9 mouse cellular contexts compared by ENCODE assay signal in the genomic region with DNA sequence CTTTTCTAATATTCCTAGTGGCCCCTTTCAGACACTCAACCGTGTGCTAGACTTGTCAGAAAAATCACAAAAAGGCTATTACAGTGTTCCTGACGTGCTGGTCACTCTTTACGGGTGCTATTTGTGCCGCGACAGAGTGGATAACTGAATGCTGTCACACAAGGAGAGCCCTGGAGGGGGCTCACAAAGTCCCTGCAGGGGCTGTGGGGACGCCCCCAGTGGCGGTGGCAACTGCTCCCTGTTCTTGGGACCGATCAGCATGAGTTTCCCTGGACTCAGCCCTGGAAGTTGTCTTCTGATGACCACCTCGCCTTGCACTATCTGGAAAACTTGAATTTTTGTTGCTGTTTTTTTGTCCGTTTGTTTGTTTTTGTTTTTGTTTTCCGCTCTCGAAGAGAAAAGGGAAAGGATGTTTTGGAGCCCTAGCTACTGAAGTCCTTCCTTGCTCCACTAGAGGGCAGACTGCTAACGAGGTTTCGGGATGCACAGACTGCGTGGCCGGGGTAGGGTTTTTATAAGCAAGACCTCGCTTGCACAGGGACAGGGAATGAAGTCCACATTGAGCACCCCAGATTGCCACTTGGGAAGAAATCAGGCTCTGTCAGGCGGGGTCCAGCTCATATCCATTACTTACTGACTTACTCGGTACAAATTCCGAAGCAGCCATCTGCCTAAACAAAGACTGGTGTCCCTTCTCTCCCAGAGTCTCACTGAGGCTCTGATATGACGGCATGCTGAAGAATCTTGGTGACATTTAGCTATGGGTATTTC.
DNase-seq lines count a peak whose midpoint lies in the region; ATAC-seq and TF ChIP-seq lines count a peak whose summit lies in the region.
"Had no signal": no experiment of that assay in that cellular context is flagged by ENCODE, and none has a peak within 500 bp of the region (broad histone marks: within the 10 kb centered on the region; RNA-seq: fewer than 3 reads in every experiment).

No protein-coding gene starts in this region.

- peak; percentile 72 for DNase-seq in ES-CJ7 (ENCODE audit: low read depth, low spot score)
- DNase-seq in forebrain, embryonic 11.5 days (ENCODE audit: low spot score): peak; percentile 84
- peak; percentile 84 to 85 for DNase-seq in heart, postnatal 10 days
- peak; percentile 82 to 86 for DNase-seq in kidney, postnatal 4 days
- DNase-seq in liver, postnatal 0 days: peak; percentile 61
- DNase-seq in thymus, postnatal 36 days: peak; percentile 40 to 49

- 7% methylated on average over 21 of the region's 21 CpGs for WGBS in forebrain, embryonic 11.5 days
- WGBS in liver, postnatal 0 days (ENCODE audit: insufficient replicate concordance): 9% methylated on average over 21 of the region's 21 CpGs
- 4% methylated on average over 21 of the region's 21 CpGs for WGBS in neural tube, embryonic 15.5 days

- no peaks in the 10 kb centered on the region for H3K36me3 ChIP-seq in forebrain, embryonic 11.5 days (ENCODE audit: control insufficient read depth, insufficient read depth, low read length)
- no peaks in the 10 kb centered on the region for H3K36me3 ChIP-seq in liver, postnatal 0 days (replicated peaks; ENCODE audit: insufficient read depth, low read length)
- H3K36me3 ChIP-seq in neural tube, embryonic 15.5 days: no peaks in the 10 kb centered on the region

- H3K9me3 ChIP-seq in forebrain, embryonic 11.5 days (ENCODE audit: control insufficient read depth, low read length): no peaks in the 10 kb centered on the region
- no peaks in the 10 kb centered on the region for H3K9me3 ChIP-seq in liver, postnatal 0 days (ENCODE audit: low read length)
- H3K9me3 ChIP-seq in neural tube, embryonic 15.5 days (replicated peaks): no peaks in the 10 kb centered on the region

- H3K27me3 ChIP-seq in forebrain, embryonic 11.5 days (ENCODE audit: control insufficient read depth, insufficient read depth, low read length): no peaks in the 10 kb centered on the region
- peaks cover 7% of the 10 kb centered on the region; the same call in 1 of the 2 replicates for H3K27me3 ChIP-seq in liver, postnatal 0 days (ENCODE audit: insufficient read depth, low read length)
- H3K27me3 ChIP-seq in neural tube, embryonic 15.5 days (replicated peaks): peaks cover 3% of the 10 kb centered on the region; the same call in 1 of the 2 replicates

- peak; percentile 83 for TF ChIP-seq CTCF in liver, postnatal 0 days (IDR thresholded peaks at IDR 0.05; ENCODE audit: low read depth)

- peak overlapping the region; percentile 52 for H3K9ac ChIP-seq in forebrain, embryonic 11.5 days (ENCODE audit: low read length)
- no peak overlapping the region for H3K9ac ChIP-seq in liver, postnatal 0 days (replicated peaks)
- peak overlapping the region; percentile 41 for H3K9ac ChIP-seq in neural tube, embryonic 15.5 days (replicated peaks)

- TF ChIP-seq EP300 in liver, postnatal 0 days (IDR thresholded peaks at IDR 0.05; ENCODE audit: low read depth): no peak

- peak; percentile 76 for ATAC-seq in forebrain, embryonic 11.5 days (replicated peaks; ENCODE audit: low FRiP score)
- peak; percentile 47; the same call in 1 of the 2 replicates for ATAC-seq in liver, postnatal 0 days
- peak; percentile 90 for ATAC-seq in neural tube, embryonic 15.5 days (ENCODE audit: low FRiP score)

- no peak overlapping the region for H3K27ac ChIP-seq in brown adipose tissue, adult 24 weeks (replicated peaks; ENCODE audit: low read depth, low read length)
- no peak overlapping the region for H3K27ac ChIP-seq in forebrain, embryonic 11.5 days (ENCODE audit: low read depth, low read length)
- H3K27ac ChIP-seq in liver, postnatal 0 days (ENCODE audit: low read depth): no peak overlapping the region
- no peak overlapping the region for H3K27ac ChIP-seq in neural tube, embryonic 15.5 days (replicated peaks)
- H3K27ac ChIP-seq: macrophage had no signal

- H3K4me2 ChIP-seq in forebrain, embryonic 11.5 days (ENCODE audit: low read depth, low read length, severe bottlenecking): peak overlapping the region; percentile 56
- H3K4me2 ChIP-seq in liver, postnatal 0 days (ENCODE audit: low read depth, low read length): peak overlapping the region; percentile 56
- peak overlapping the region; percentile 59 for H3K4me2 ChIP-seq in neural tube, embryonic 15.5 days

- intact Hi-C loops in heart, postnatal 10 days (cut with DNase I): loop anchor here (1.0 to 5.0 kb wide), 2 partner anchors 29 to 419 kb away; no protein-coding TSS in a partner anchor

- 0 out of 2 replicates have a peak overlapping the region, but pooled peaks have one; percentile 27 for H3K4me3 ChIP-seq in brown adipose tissue, adult 24 weeks (ENCODE audit: insufficient read depth, low read depth, low read length)
- H3K4me3 ChIP-seq in forebrain, embryonic 11.5 days (ENCODE audit: low read depth, low read length): peak overlapping the region; percentile 27
- peak overlapping the region; percentile 17; the same call in 1 of the 2 replicates for H3K4me3 ChIP-seq in liver, postnatal 0 days (ENCODE audit: low read depth, low read length)
- H3K4me3 ChIP-seq in neural tube, embryonic 15.5 days (replicated peaks): peak overlapping the region; percentile 33

- H3K4me1 ChIP-seq in brown adipose tissue, adult 24 weeks (ENCODE audit: control insufficient read depth, insufficient read depth, insufficient read length, low read length): no peaks in the 10 kb centered on the region
- peaks cover 8% of the 10 kb centered on the region; the same call in 1 of the 2 replicates for H3K4me1 ChIP-seq in forebrain, embryonic 11.5 days (replicated peaks; ENCODE audit: control insufficient read depth, insufficient read depth, low read length)
- peaks cover 13% of the 10 kb centered on the region for H3K4me1 ChIP-seq in liver, postnatal 0 days (ENCODE audit: insufficient read depth)
- peaks cover 15% of the 10 kb centered on the region for H3K4me1 ChIP-seq in neural tube, embryonic 15.5 days
